Mouse (Mus musculus): ENCODE results near the gene Myo9b.
"Not testable (repeated sequence)": the region's sequence is repeated elsewhere in the genome, so short reads cannot be mapped to it uniquely, and the experiment has no call there.

Myo9b gene

GRCm38 (mm10) chr8:71272286-71273150 is at the start of gene Myo9b, which contains the start of gene Haus8:
TSS of gene Myo9b (plus strand) at chr8:71272714.
TSS of gene Haus8 (minus strand) at chr8:71272934.
- peak; percentile 97 for DNase-seq (ENCODE audit: low spot score in 2 of 2)

DNA sequence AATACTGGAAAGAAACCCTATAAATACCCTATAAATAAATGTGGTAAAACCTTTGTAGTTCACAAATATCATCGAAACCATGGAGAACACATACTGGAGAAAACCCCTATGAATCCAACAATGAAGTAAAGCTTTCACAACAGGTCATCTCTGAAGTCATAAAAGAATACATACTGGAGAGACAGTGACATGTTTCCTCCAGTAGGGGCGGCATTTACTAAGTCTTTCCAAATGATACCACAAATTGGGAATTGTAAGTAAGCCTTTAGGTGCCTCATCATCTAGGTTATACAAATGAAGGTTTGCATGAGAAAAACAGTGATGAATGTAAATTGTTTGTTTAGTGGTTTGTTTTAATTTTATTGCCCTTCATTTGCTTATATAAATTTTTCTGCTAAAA is 48.0 kb upstream of the Myo9b start:
- no peak for DNase-seq (ENCODE audit: low spot score in 2 of 2)

DNA sequence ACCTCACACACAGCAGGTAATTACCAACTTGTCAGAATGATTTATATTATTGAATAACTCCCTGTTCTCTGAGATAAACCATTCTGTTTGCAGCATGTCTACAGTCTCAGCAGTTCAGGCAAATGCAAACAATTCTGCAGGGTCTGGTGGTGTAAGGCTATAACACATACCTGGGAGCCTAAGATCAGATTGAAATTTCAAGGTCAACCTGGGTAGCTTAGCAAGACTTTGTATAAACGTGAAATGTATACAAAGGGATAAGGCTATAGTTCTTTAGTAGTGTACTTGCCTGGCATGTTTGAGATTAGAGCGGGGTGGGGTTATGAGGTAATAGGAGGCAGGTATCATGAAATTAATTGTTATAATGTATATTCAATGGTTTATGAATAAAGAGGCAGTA is 29.8 kb upstream of the Myo9b start:
- DNase-seq (ENCODE audit: low spot score in 2 of 2) = no peak

- DNase-seq (ENCODE audit: low spot score in 2 of 2) = no peak
Measured at GRCm38 (mm10) chr8:71248203-71248602, 24.3 kb upstream of the Myo9b start.

DNA sequence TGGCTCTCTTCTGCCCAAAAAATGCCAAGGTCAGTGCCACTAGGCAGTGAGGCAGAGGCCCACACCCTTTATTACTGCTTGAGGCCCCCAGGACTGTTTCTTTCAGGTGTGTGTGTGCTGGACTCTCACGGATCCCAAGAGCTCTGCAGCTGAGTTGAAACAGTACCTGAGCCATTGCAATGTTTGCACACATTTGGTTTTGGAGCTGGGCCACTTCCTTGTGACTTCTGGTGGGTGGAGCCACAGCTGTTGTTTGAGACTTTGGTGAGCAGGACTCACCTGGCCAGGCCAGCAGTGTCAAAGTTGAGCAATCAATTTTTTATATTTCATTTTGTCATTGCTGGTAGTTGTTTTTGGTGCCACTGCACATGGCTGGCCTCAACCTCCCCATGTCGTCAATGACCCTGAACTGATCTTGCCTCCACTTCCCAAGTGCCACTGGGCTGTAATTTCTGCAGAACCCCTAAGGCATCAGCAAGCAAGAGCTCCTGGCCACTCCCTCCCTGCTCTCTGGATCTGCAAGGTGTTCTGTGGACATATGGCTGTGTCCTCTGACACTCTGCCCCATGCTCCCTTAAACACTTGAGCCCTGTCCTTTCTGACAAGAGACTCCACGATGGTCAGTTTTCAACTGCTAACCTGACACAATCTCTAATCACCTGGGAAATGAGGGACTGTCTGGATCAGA is 15.8 kb upstream of the Myo9b start:
- no peak for DNase-seq (ENCODE audit: low spot score in 2 of 2)

DNA sequence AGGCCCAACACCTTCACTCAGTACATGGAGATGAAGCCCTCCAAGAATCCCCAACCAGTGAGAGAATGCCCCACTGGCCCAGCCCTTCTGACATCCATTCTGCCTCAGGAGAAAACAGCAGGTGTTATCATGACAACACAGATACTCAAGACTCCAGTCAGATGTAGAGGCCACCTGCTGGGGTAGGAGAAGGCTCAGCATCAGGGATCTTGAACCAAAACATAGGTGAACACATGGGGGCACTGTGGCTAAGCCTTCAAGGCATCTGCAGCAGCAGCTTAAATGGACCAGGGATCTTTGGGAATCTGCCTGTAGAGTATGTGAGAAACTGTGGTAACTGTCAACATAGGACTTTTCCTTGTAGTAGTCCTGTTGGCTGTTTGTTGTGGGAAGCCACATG is 11.3 kb upstream of the Myo9b start:
- no peak for DNase-seq (ENCODE audit: low spot score in 2 of 2)

- DNase-seq (ENCODE audit: low spot score in 2 of 2) = no peak
Measured at GRCm38 (mm10) chr8:71267690-71268089, 4.8 kb upstream of the Myo9b start.

DNA sequence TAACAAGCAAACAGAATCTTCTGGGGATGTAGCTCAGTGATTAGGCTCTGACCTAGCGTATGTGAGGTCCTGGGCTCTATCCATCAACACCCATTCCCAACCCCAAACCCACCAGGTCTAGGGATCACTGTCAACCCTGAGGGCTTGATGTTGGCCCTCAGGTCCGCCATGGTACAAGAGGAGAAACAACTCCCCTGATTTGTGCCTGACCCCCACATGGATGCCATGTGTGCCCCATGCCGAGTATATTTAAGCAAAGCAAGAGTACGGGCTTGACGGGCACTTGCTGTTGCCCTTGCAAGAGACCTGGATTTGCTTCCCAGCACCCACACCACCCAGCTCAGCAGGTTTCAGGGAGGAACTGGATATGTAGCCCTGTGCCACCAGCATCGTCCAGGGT is 4.2 kb upstream of the Myo9b start:
- DNase-seq (ENCODE audit: low spot score in 2 of 2) = not testable (repeated sequence)

DNA sequence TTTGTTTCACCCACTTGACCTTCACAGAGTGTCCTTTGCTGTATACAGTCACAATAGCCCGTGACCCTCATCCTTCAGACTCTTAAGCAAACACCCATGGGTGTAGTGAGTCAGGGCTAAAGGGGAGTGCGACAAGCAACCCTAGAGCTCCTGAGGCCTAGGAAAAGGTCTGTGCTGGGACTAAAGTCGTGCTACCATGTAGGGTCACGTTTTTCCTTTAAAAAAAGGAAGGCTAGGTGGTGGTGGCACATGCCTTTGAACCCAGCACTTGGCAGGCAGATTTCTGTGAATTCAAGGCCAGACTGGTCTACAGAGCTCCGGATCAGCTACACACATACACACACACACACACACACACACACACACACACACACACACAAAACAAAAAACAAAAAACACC is 884 bp upstream of the Myo9b start:
- no peak for DNase-seq (ENCODE audit: low spot score in 2 of 2)

- DNase-seq (ENCODE audit: low spot score in 2 of 2) = peak in 1 of 2 experiments; percentile 55
Measured at GRCm38 (mm10) chr8:71273151-71273510, 617 bp downstream of the Myo9b start.

- DNase-seq (ENCODE audit: low spot score in 2 of 2) = no peak
Measured at GRCm38 (mm10) chr8:71274478-71274877, 2.0 kb downstream of the Myo9b start.

DNA sequence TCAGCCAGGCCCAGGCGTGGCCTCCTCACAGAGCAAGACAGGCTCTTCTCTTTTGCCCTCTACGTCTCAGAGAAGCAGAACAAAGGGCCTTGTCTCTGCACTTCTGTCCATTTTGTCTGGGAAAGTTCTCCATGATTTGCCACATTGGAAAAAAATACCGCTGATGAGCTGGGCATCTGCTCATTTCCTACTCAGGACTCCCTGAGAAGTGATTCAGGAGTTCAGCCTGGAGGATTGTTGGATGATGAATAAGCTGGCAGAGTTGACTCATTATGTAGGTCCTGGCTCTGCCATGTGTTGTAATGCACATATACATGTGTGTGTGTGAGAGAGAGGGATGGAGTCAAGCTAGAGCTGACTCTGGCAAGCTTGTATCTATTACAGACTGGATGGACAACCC is 3.7 kb downstream of the Myo9b start:
- no peak for DNase-seq (ENCODE audit: low spot score in 2 of 2)

GRCm38 (mm10) chr8:71279409-71279808 is 6.9 kb downstream of the Myo9b start:
- not testable (repeated sequence) for DNase-seq (ENCODE audit: low spot score in 2 of 2)

GRCm38 (mm10) chr8:71281731-71282130 is 9.2 kb downstream of the Myo9b start:
- not testable (repeated sequence) for DNase-seq (ENCODE audit: low spot score in 2 of 2)

DNA sequence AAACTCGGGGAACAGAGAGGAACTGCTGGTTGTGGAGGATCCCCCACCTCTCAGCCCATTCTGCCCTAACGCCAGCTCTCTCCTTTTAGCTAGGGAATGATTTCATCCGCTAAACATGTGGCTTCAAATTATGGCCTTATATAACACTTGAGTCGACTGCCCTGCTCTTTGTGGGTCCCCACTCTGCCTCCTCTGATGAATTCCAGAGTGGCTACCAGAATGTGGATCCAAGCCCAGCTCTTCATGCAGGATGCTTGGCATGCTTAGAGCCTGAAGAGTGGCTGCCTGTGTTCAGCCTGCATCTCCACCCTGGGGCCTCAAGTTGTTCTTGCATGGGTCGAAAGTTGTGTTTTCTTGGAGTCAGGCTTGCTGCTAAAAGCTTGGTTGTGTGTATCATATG is 10.1 kb downstream of the Myo9b start:
- no peak for DNase-seq (ENCODE audit: low spot score in 2 of 2)

DNA sequence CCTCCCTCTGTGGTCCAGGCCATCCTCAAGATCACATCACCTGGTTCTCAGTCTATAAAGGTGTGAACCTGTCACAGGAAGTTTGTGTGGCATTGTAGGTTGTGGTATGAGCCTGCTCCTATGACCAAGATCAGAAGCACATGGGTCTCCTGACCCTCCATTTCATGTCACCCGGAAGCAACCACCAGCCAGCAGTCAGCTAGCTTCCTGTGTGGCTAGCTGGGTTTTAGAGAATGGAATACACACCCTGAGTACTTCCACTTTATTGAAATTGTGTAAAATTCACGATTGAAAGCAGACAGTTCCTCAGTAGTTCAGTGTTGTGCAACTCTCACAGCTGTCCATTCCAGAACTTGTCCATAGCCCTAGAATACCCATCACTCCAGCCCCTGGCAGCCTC is 13.7 kb downstream of the Myo9b start:
- DNase-seq (ENCODE audit: low spot score in 2 of 2) = not testable (repeated sequence)

GRCm38 (mm10) chr8:71288441-71288949 is 16.0 kb downstream of the Myo9b start:
- no peak for DNase-seq (ENCODE audit: low spot score in 2 of 2)

DNA sequence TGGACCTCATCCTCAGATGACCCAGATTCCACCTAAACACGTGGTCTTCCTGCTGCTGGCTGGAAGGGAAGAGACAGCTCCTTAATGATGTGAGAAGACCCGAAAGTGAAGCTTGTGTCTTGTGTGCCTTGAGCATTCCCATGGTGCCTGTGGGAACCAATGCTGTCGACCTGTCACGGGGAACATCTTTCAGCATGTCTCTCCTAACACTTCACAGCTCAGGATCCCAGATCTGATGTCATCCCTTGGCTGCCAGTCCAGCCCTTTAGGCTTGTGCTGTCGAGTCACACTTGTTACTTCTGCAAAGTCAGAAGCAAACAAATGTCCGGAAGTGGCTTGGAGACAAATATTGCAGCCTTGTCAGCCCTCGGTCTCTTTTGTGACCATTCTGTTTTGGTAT is 16.6 kb downstream of the Myo9b start:
- no peak for DNase-seq (ENCODE audit: low spot score in 2 of 2)

DNA sequence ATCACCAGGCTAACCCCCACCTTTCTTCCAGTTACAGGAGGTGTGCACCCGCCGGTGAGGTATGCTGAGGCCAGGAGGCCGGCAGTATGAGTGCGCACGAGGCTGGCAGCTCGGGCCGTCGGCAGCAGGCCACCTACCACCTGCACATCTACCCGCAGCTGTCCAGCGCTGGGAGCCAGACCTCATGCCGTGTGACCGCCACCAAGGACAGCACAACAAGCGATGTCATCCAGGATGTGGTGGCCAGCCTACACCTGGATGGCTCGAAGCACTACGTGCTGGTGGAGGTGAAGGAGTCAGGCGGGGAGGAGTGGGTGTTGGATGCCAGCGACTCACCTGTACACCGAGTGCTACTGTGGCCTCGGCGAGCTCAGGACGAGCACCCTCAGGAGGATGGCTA is 17.7 kb downstream of the Myo9b start:
- no peak for DNase-seq (ENCODE audit: low spot score in 2 of 2)

DNA sequence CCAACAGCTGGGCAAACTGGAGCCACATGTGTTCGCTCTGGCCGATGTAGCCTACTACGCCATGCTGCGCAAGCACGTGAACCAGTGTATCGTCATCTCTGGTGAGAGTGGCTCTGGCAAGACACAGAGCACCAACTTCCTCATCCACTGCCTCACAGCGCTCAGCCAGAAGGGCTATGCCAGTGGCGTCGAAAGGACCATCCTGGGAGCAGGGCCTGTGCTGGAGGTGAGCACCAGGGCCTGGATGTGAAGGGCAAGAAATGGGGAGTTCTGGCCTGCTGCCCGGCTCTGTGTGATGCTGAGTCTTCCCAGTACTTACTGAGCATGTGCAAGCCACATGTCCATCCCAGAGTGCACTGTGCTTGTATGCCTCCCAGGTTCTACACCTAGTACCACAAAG is 18.4 kb downstream of the Myo9b start:
- DNase-seq (ENCODE audit: low spot score in 2 of 2) = no peak

- DNase-seq (ENCODE audit: low spot score in 2 of 2) = no peak
Measured at GRCm38 (mm10) chr8:71291351-71291750, 18.8 kb downstream of the Myo9b start.

DNA sequence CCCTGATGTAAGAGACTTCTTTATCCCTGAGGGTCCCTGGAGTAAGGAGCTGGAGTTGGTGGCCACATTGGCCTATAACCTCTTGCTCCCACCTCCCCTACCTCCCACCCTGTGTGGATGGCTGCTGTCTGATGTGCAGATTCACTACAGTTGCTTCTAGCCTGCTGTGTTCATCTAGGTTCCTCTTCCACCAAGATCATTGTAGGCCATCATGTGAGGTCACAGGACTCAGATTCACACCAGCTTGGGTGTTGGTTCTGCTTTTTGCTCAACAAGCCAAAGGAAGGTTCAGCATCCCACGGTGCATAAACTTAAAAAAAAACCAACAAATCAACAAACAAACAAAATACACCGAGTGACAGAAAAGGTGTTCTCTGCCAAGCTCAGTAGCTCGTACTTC is 21.4 kb downstream of the Myo9b start:
- DNase-seq (ENCODE audit: low spot score in 2 of 2) = not testable (repeated sequence)

DNA sequence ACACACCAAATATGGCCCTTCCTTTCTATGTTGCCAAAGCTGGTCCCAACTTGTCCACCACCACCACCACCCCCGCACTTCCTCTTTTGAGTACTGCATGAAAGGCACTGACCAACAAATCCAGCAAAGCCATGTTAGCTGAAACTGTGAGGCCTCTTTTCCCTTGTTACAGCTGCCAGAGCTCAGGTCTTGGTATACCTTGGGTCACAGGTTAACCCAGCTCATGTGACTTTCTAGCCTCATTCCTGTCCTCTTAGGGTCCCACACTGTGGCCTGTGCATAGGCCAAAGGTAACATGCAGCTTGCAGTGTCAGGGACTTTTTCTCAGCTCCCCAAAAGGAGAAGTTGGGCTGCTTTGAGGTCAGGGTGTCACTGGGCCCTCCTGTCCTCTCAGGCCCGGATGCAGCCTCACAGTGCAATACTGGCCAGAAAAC is 23.7 kb downstream of the Myo9b start:
- DNase-seq (ENCODE audit: low spot score in 2 of 2) = no peak
